Mouse (Mus musculus): ENCODE data around the gene Gm26566.

The Gm26566 gene

GRCm38 (mm10) chr4:88721791-88722721, at the start of gene Gm26566, which contains the start of gene Klhl9:
Gene Gm26566 (plus strand): TSS chr4:88721805.
Gene Klhl9 (minus strand): TSS chr4:88722465.
- DNase-seq (ENCODE audit: low read depth) = peak; percentile 76

GRCm38 (mm10) chr4:88676824-88677223, 44.8 kb upstream of the Gm26566 start, which contains the start of gene Ifna16:
Gene Ifna16 (minus strand): TSS chr4:88676924.
- DNase-seq (ENCODE audit: low read depth) = no peak

GRCm38 (mm10) chr4:88680362-88680761, 41.2 kb upstream of the Gm26566 start:
- no peak for DNase-seq (ENCODE audit: low read depth)

GRCm38 (mm10) chr4:88681353-88681752, 40.3 kb upstream of the Gm26566 start:
- no peak for DNase-seq (ENCODE audit: low read depth)

- DNase-seq (ENCODE audit: low read depth) = no peak
These were observed 37.8 kb upstream of the Gm26566 start, which contains the start of gene Ifna2 for GRCm38 (mm10) chr4:88683812-88684211. Gene Ifna2 (minus strand): TSS chr4:88683912.

GRCm38 (mm10) chr4:88691259-88691658, 30.3 kb upstream of the Gm26566 start, which contains the start of gene Ifnab:
Gene Ifnab (minus strand): TSS chr4:88691359.
- no peak for DNase-seq (ENCODE audit: low read depth)

- no peak for DNase-seq (ENCODE audit: low read depth)
These were observed 29.1 kb upstream of the Gm26566 start for GRCm38 (mm10) chr4:88692537-88692936.

GRCm38 (mm10) chr4:88693392-88693791, 28.2 kb upstream of the Gm26566 start:
- no peak for DNase-seq (ENCODE audit: low read depth)

GRCm38 (mm10) chr4:88696237-88696884, 25.2 kb upstream of the Gm26566 start:
- peak; percentile 47 for DNase-seq (ENCODE audit: low read depth)

GRCm38 (mm10) chr4:88697108-88697507, 24.5 kb upstream of the Gm26566 start:
- DNase-seq (ENCODE audit: low read depth) = no peak

- DNase-seq (ENCODE audit: low read depth) = no peak
These were observed 23.9 kb upstream of the Gm26566 start for GRCm38 (mm10) chr4:88697753-88698152.

GRCm38 (mm10) chr4:88698781-88699180, 22.8 kb upstream of the Gm26566 start:
- no peak for DNase-seq (ENCODE audit: low read depth)

- DNase-seq (ENCODE audit: low read depth) = no peak
These were observed 22.3 kb upstream of the Gm26566 start for GRCm38 (mm10) chr4:88699301-88699700.

GRCm38 (mm10) chr4:88705924-88706323, 15.7 kb upstream of the Gm26566 start:
- no peak for DNase-seq (ENCODE audit: low read depth)

- no peak for DNase-seq (ENCODE audit: low read depth)
These were observed 14.3 kb upstream of the Gm26566 start for GRCm38 (mm10) chr4:88707128-88707826.

GRCm38 (mm10) chr4:88714281-88714680, 7.3 kb upstream of the Gm26566 start:
- DNase-seq (ENCODE audit: low read depth) = no peak

GRCm38 (mm10) chr4:88715059-88715458, 6.5 kb upstream of the Gm26566 start:
- DNase-seq (ENCODE audit: low read depth) = no peak

- DNase-seq (ENCODE audit: low read depth) = no peak
These were observed 2.9 kb upstream of the Gm26566 start for GRCm38 (mm10) chr4:88718715-88719114.

GRCm38 (mm10) chr4:88723497-88724090, 2.0 kb downstream of the Gm26566 start:
- DNase-seq (ENCODE audit: low read depth) = no peak

- no peak for DNase-seq (ENCODE audit: low read depth)
These were observed 5.1 kb downstream of the Gm26566 start for GRCm38 (mm10) chr4:88726727-88727126.

GRCm38 (mm10) chr4:88727324-88727723, 5.7 kb downstream of the Gm26566 start:
- no peak for DNase-seq (ENCODE audit: low read depth)

GRCm38 (mm10) chr4:88738480-88738879, 16.9 kb downstream of the Gm26566 start:
- DNase-seq (ENCODE audit: low read depth) = peak; percentile 35
